Mouse (Mus musculus) left cerebral cortex, adult 8-10 months (tissue): ENCODE data around the gene Myadm. TPM values are rescaled to one million over a fixed set of nuclear protein-coding genes. Genes with fewer than 3 reads are reported as not detected.

Source experiments
- total RNA-seq, 4 experiments: library from RNA; stranded (reverse); gene quantifications; 2 replicates each; pipeline ENCODE4 v1.2.4; 2022

Myadm gene
- total RNA-seq, 4 experiments from 2014 or later, result 42.1 to 50.5 (median 47.1) TPM

Other genes with a start within 250 kb of the Myadm start
- not detected for gene AU018091, start 119.9 kb upstream of the Myadm start, total RNA-seq
- not detected for gene Nlrp12, start 39.3 kb upstream of the Myadm start, total RNA-seq
- gene Prkcg, start 99 bp downstream of the Myadm start, total RNA-seq, result 100 to 1,000 TPM; 228 to 253 (median 241) TPM
- 100 to 1,000 TPM; 173 to 194 (median 181) TPM for gene Cacng7, start 43.9 kb downstream of the Myadm start, total RNA-seq
- gene Cacng8, start 101.6 kb downstream of the Myadm start, total RNA-seq, result 100 to 1,000 TPM; 146 to 153 (median 150) TPM
- gene Cacng6, start 135.1 kb downstream of the Myadm start, total RNA-seq, result 1 to 10 TPM; 1.0 to 2.5 (median 1.9) TPM
- not detected for gene Tarm1, start 213.5 kb downstream of the Myadm start, total RNA-seq